Mouse (Mus musculus) CH12.LX (cell line): ENCODE data around the gene Adap1.

ENCODE experiments used
- BHLHE40 ChIP-seq: IDR thresholded peaks from 2 replicates; pipeline ENCODE4 v1.6.1; 2011; ENCODE audit warnings: mild to moderate bottlenecking, low read depth, low read length, improper control_type of control experiment
- CTCF ChIP-seq, 2 experiments: IDR thresholded peaks in 1 of 2; conservative IDR thresholded peaks in 1 of 2; 2 replicates each; pipeline ENCODE4 v1.5.1; 2011 to 2012; ENCODE audit warnings: low read depth in 2 of 2, low read length in 2 of 2, improper control_type of control experiment in 1 of 2, inconsistent platforms in 1 of 2, mild to moderate bottlenecking in 1 of 2, moderate library complexity in 1 of 2
- E2F4 ChIP-seq: IDR thresholded peaks from 2 replicates; pipeline ENCODE4 v1.6.1; 2011; ENCODE audit warnings: low read depth, low read length, improper control_type of control experiment; ENCODE audit not compliant: insufficient replicate concordance
- EP300 ChIP-seq: IDR thresholded peaks from 2 replicates; pipeline ENCODE4 v1.6.1; 2011; ENCODE audit warnings: low read length, improper control_type of control experiment
- KAT2A ChIP-seq: IDR thresholded peaks from 2 replicates; pipeline ENCODE4 v1.6.1; 2012; ENCODE audit warnings: low read length, improper control_type of control experiment, inconsistent platforms; ENCODE audit not compliant: insufficient replicate concordance
- MAX ChIP-seq: IDR thresholded peaks from 2 replicates; pipeline ENCODE4 v1.6.1; 2011; ENCODE audit warnings: low read length, improper control_type of control experiment
- MAZ ChIP-seq: IDR thresholded peaks from 2 replicates; pipeline ENCODE4 v1.6.1; 2012; ENCODE audit warnings: low read depth, mild to moderate bottlenecking, inconsistent platforms, low read length, improper control_type of control experiment, moderate library complexity
- POLR2A ChIP-seq: IDR thresholded peaks from 2 replicates; pipeline ENCODE4 v1.6.1; 2011; ENCODE audit warnings: low read depth, mild to moderate bottlenecking, improper control_type of control experiment, low read length
- POLR2AphosphoS2 ChIP-seq: IDR thresholded peaks from 2 replicates; pipeline ENCODE4 v1.6.1; 2011; ENCODE audit warnings: low read depth, low read length, improper control_type of control experiment
- RCOR1 ChIP-seq: conservative IDR thresholded peaks from 2 replicates; pipeline ENCODE4 v1.6.1; 2012; ENCODE audit warnings: low read depth, mild to moderate bottlenecking, inconsistent platforms, low read length, improper control_type of control experiment
- SMC3 ChIP-seq: IDR thresholded peaks from 2 replicates; pipeline ENCODE4 v1.6.1; 2011; ENCODE audit warnings: low read depth, low read length, improper control_type of control experiment
- USF1 ChIP-seq: IDR thresholded peaks from 2 replicates; pipeline ENCODE4 v1.6.1; 2014; ENCODE audit warnings: low read depth, mild to moderate bottlenecking, inconsistent platforms, low read length, improper control_type of control experiment

- TF ChIP-seq POLR2AphosphoS2: no peak
- no peak for TF ChIP-seq POLR2A
- TF ChIP-seq SMC3: no peak
- no peak for TF ChIP-seq KAT2A
- TF ChIP-seq CTCF (conservative IDR thresholded peaks at IDR 0.05 in 1 of 2, IDR thresholded peaks at IDR 0.05 in 1 of 2; ENCODE audit: low read depth in 2 of 2, low read length in 2 of 2): no peak
- TF ChIP-seq BHLHE40: no peak
- no peak for TF ChIP-seq RCOR1
- no peak for TF ChIP-seq EP300
- no peak for TF ChIP-seq MAX
- no peak for TF ChIP-seq USF1
- no peak for TF ChIP-seq MAZ
- no peak for TF ChIP-seq E2F4
Observed at GRCm38 (mm10) chr5:139313536-139313935, 11.9 kb downstream of the Adap1 start.
